Mouse (Mus musculus) neural tube, embryonic 13.5 days (tissue): ENCODE measurements around the gene Psmd3. TPM values are rescaled to one million over a fixed set of nuclear protein-coding genes. Genes with fewer than 3 reads are reported as not detected.

ENCODE experiments used
- ATAC-seq: fragments of 200-750 bp; cut with Nextera tagmentation; 2 replicates; pipeline ENCODE4 v1.8.0; 2017; ENCODE audit warnings: low read depth, mild to moderate bottlenecking, moderate TSS enrichment, moderate library complexity
- H3K27ac ChIP-seq: fragments of 300-500 bp; sonication (generic); replicated peaks from 2 replicates; pipeline ENCODE4 v1.5.1; 2015; ENCODE audit warnings: moderate library complexity, mild to moderate bottlenecking, inconsistent platforms
- H3K27me3 ChIP-seq: fragments of 300-500 bp; sonication (generic); 2 replicates; pipeline ENCODE4 v1.6.1; 2015; ENCODE audit warnings: mild to moderate bottlenecking, inconsistent platforms
- H3K36me3 ChIP-seq: fragments of 300-500 bp; sonication (generic); 2 replicates; pipeline ENCODE4 v1.6.1; 2015; ENCODE audit warnings: mild to moderate bottlenecking, inconsistent platforms
- H3K4me1 ChIP-seq: fragments of 300-500 bp; sonication (generic); replicated peaks from 2 replicates; pipeline ENCODE4 v1.6.1; 2015; ENCODE audit warnings: inconsistent platforms
- H3K4me2 ChIP-seq: fragments of 300-500 bp; sonication (generic); 2 replicates; pipeline ENCODE4 v1.6.1; 2015; ENCODE audit warnings: inconsistent platforms, mild to moderate bottlenecking, moderate library complexity
- H3K4me3 ChIP-seq: fragments of 300-500 bp; sonication (generic); 2 replicates; pipeline ENCODE4 v1.5.1; 2015; ENCODE audit warnings: mild to moderate bottlenecking, inconsistent platforms
- H3K9ac ChIP-seq: fragments of 300-500 bp; sonication (generic); 2 replicates; pipeline ENCODE4 v1.6.1; 2015; ENCODE audit warnings: moderate library complexity, mild to moderate bottlenecking, inconsistent platforms
- H3K9me3 ChIP-seq: fragments of 300-500 bp; sonication (generic); 2 replicates; pipeline ENCODE4 v1.6.1; 2016; ENCODE audit warnings: inconsistent platforms
- WGBS: fragments of 180-500 bp; shearing (Covaris S2); methylation state at CpG from one replicate; pipeline ENCODE4 v1.1.7; 2015; 5-methylcytosine and 5-hydroxymethylcytosine counted together
- polyA plus RNA-seq: library from polyadenylated mRNA; unstranded; fragments of >200 nt; fragmentation: Nextera tagmentation; extraction: Ambion mirVana; gene quantifications from 2 replicates; pipeline ENCODE4 v1.2.1, GENCODE M21; 2015

Psmd3 gene
- polyA plus RNA-seq, 1 experiment from 2014 or later = 177 TPM

DNA sequence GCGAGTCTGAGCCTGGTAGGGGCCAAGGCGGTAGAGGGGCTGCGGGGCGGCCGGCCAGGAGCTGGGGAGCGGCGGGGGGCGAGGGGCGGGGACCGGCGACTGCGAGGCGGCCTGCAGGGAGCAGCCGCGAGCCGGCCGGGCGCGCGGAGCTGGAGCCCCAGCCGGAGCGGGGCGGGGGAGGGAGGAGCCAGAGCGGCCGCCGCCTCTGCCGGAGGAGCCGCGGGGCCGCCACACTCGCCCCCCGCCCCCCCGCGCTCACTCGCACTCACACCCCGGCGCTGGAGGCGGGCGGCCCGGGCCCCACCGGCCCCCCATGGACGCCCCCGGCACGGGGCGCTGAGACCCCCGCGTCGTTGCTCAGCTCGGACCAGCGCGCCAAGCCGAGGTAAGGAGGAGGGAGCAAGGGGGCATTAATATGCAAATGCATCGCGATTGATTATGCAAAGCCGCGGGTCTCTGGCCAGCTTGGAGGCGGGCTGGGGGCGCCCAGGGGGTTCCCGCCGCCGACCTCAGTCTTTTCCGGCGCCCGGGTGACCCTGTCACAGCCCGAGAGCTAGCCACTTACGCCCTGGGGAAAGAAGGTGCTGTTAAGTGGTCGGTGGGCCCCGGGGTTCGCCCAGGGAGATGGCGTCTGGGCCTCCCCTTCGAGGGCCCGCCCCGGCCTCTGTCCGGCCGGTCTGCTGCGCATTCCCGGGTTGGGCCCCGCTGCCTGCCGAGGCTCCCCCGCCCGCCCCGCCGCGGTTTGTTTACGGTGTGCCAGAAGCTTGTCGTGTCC is 59.5 kb downstream of the Psmd3 start:
- H3K9ac ChIP-seq = peak overlapping the region; percentile 99
- peak overlapping the region; percentile 99 for H3K27ac ChIP-seq
- H3K36me3 ChIP-seq = no peaks in the 10 kb centered on the region
- WGBS = under 1% methylated on average over 60 of the region's 86 CpGs
- H3K4me3 ChIP-seq = peak overlapping the region; percentile 94
- H3K9me3 ChIP-seq = no peaks in the 10 kb centered on the region
- no peaks in the 10 kb centered on the region for H3K27me3 ChIP-seq
- peak overlapping the region; percentile 96 for H3K4me2 ChIP-seq
- peaks cover 77% of the 10 kb centered on the region for H3K4me1 ChIP-seq
- ATAC-seq = peak; percentile 73

DNA sequence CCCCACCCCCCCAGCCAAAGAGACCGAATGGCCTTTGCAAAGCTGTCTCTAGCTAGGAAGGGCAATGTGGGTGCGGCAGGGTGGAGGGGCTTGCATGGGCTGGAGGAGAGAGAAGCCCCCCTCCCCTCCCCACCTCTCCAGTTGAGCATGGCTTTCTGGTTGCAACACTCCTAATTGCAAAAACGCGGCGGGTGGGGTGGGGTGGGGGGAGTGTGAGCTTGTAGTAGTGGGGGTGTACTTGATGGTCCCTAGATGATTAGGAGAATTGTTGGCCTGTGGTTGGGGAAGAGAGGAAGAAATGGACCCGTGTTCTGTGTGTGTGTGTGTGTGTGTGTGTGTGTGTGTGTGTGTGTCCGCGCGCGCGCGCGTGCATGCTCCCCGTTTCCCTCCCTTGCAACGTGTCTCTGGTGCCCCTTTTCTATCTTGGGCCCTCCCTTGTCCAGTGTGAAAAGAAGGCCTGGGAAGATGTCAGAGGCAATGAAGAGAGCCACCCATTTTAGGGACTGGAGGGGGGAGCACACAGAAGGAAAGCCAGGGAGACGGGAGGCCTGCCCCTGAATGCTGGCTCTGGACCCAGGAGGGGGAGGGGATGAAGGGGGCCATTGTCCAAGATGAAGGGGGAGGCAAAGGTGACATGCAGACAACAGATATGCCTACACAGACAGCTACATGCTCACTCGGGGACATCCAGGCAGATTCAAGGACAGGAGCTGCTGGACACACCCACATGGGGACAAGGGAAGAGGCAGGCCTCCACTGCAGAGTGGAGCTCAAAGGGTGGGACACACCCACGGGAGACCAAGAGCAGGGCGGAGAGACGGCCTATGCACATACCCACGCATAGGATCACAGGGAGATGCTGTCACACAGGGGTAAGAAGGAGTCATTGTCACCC is 60.3 kb downstream of the Psmd3 start:
- ATAC-seq = peak; percentile 13
- under 1% methylated on average over 16 of the region's 21 CpGs for WGBS
- Histone ChIP-seq H3K9ac (peak overlapping the region; percentile 99), H3K4me1 (peaks cover 84% of the 10 kb centered on the region), H3K36me3 (no peaks in the 10 kb centered on the region), H3K9me3 (no peaks in the 10 kb centered on the region), H3K4me2 (peak overlapping the region; percentile 96), H3K27ac (peak overlapping the region; percentile 99), H3K27me3 (no peaks in the 10 kb centered on the region), H3K4me3 (peak overlapping the region; percentile 94)

DNA sequence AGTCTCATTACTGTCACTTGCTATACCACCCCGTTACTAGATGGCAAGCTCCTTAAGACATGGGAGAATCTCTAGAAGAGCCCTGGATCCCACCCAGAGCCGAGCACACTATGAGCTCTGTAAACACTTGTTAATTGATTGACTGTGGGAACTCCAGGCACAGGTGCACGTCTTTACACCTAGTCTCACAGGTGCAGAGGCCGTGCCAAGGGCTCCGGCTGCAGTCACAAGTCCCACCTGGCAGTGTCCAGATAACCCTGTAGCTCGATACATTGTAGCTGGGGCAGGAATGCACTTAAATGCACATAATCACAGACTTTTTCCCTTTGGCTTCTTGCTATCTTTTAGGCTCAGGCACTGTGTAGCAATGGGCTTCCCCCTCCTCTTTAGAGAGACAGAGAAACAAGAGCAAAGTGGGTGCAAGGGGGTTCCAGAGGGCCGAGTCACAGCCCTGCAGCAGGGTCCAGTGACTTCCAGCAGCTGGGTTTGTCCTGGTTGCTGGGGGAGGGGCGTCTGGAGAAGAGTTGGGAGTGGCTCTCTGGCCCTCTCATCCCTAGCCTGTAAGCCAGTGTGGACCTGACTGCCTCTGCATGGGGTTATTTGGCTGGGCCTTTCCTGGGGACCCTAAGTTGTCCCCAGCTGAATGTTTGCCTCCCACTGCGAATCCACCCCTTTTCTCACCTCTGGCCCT is 61.4 kb downstream of the Psmd3 start:
- Histone ChIP-seq H3K9me3 (no peaks in the 10 kb centered on the region), H3K27me3 (no peaks in the 10 kb centered on the region), H3K36me3 (no peaks in the 10 kb centered on the region), H3K9ac (peak overlapping the region; percentile 99), H3K4me3 (peak overlapping the region; percentile 94), H3K4me1 (peaks cover 85% of the 10 kb centered on the region), H3K4me2 (peak overlapping the region; percentile 96), H3K27ac (peak overlapping the region; percentile 99)
- no peak for ATAC-seq
- 7% methylated on average over 9 of the region's 9 CpGs for WGBS

DNA sequence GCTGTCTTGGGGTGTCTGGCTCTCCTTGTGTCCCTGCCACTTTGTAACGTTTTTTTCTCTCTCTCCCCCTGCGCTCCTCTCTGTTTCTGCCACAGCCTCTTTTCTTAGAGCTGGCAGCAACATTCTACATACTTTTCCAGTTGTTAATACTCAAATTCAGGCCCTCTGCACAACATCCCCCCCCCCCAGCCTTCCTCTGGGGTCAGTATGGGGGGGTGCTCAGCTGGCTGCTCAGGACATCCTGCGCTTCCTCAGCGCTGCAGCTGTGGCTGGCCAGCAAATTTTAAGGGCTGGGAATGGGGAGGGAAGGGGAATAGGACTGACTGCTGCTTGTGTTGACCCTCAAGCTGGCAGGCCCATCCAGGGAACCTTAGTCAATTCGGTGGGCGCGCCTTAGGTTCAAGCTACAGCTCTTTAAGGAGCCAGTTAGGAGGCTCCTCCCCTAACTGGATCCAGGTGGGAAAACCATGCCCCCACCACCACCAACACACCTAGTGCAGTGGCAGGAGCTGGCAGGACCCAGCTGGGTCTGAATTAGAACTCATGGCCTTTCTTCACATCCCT is 62.2 kb downstream of the Psmd3 start:
- no peak for ATAC-seq
- Histone ChIP-seq H3K4me2 (peak overlapping the region; percentile 96), H3K36me3 (no peaks in the 10 kb centered on the region), H3K4me3 (peak overlapping the region; percentile 94), H3K9ac (peak overlapping the region; percentile 99), H3K27ac (peak overlapping the region; percentile 99), H3K4me1 (peaks cover 87% of the 10 kb centered on the region), H3K9me3 (no peaks in the 10 kb centered on the region), H3K27me3 (no peaks in the 10 kb centered on the region)
- WGBS = 33% methylated on average over 7 of the region's 7 CpGs

Other genes with a start within 250 kb of the Psmd3 start
- 239 and 265 TPM in 2 replicates for gene Mien1, start 243.6 kb upstream of the Psmd3 start, polyA plus RNA-seq
- 0.47 and 0.80 TPM in 2 replicates for gene Grb7, start 236.2 kb upstream of the Psmd3 start, polyA plus RNA-seq
- gene Ikzf3, start 136.5 kb upstream of the Psmd3 start, polyA plus RNA-seq = 0.31 TPM in 1 of 2 replicates, not detected in the other
- gene Zpbp2, start 131.5 kb upstream of the Psmd3 start, polyA plus RNA-seq = 0.23 TPM in 1 of 2 replicates, not detected in the other
- gene Ormdl3, start 95.2 kb upstream of the Psmd3 start, polyA plus RNA-seq = 78.0 and 81.0 TPM in 2 replicates
- gene Lrrc3c, start 84.3 kb upstream of the Psmd3 start, polyA plus RNA-seq = not detected in 2 replicates
- gene Gm12355, start 56.9 kb upstream of the Psmd3 start, polyA plus RNA-seq = 0.89 and 1.1 TPM in 2 replicates
- gene Gsdma3, start 56.2 kb upstream of the Psmd3 start, polyA plus RNA-seq = not detected in 2 replicates
- gene Gsdma2, start 35.8 kb upstream of the Psmd3 start, polyA plus RNA-seq = 0.24 TPM in 1 of 2 replicates, not detected in the other
- gene Gsdma, start 18.2 kb upstream of the Psmd3 start, polyA plus RNA-seq = not detected in 2 replicates
- not detected in 2 replicates for gene Csf3, start 18.7 kb downstream of the Psmd3 start, polyA plus RNA-seq
- gene Med24, start 46.9 kb downstream of the Psmd3 start, polyA plus RNA-seq = 62.3 and 69.1 TPM in 2 replicates
- gene Thra, start 58.1 kb downstream of the Psmd3 start, polyA plus RNA-seq = 89.5 and 94.4 TPM in 2 replicates
- gene Nr1d1, start 92.8 kb downstream of the Psmd3 start, polyA plus RNA-seq = 3.4 and 3.6 TPM in 2 replicates
- 31.5 and 33.2 TPM in 2 replicates for gene Msl1, start 113.0 kb downstream of the Psmd3 start, polyA plus RNA-seq
- 55.1 and 57.7 TPM in 2 replicates for gene Casc3, start 122.4 kb downstream of the Psmd3 start, polyA plus RNA-seq
- gene Rapgefl1, start 154.2 kb downstream of the Psmd3 start, polyA plus RNA-seq = 5.6 and 6.7 TPM in 2 replicates
- gene Wipf2, start 181.1 kb downstream of the Psmd3 start, polyA plus RNA-seq = 4.3 and 4.6 TPM in 2 replicates
- gene Cdc6, start 225.2 kb downstream of the Psmd3 start, polyA plus RNA-seq = 4.2 and 4.7 TPM in 2 replicates
- 24.0 and 26.7 TPM in 2 replicates for gene Rara, start 245.3 kb downstream of the Psmd3 start, polyA plus RNA-seq